Mouse (Mus musculus) heart, postnatal 0 days (tissue): Measurements from ENCODE around the gene Tent5b. TPM values are rescaled to one million over a fixed set of nuclear protein-coding genes. Genes with fewer than 3 reads are reported as not detected.

Source experiments
- ATAC-seq: fragments of 200-750 bp; cut with Nextera tagmentation; 2 replicates; pipeline ENCODE4 v1.8.0; 2017; ENCODE audit warnings: low read depth, moderate number of reproducible peaks, moderate library complexity; ENCODE audit not compliant: insufficient read depth
- DNase-seq: peaks from one replicate; pipeline ENCODE4 v3.0.0-alpha.2; 2016; ENCODE audit warnings: low spot score
- H3K27ac ChIP-seq: fragments of 300-500 bp; sonication (generic); 2 replicates; pipeline ENCODE4 v1.5.1; 2014; ENCODE audit warnings: low read depth, mild to moderate bottlenecking
- H3K27me3 ChIP-seq: fragments of 300-500 bp; sonication (generic); 2 replicates; pipeline ENCODE4 v1.6.1; 2014; ENCODE audit warnings: low read length, mixed read lengths; ENCODE audit not compliant: control insufficient read depth, insufficient read depth
- H3K36me3 ChIP-seq: fragments of 300-500 bp; sonication (generic); replicated peaks from 2 replicates; pipeline ENCODE4 v1.6.1; 2014; ENCODE audit warnings: low read length, mixed read lengths; ENCODE audit not compliant: control insufficient read depth, insufficient read depth
- H3K4me1 ChIP-seq: fragments of 300-500 bp; sonication (generic); 2 replicates; pipeline ENCODE4 v1.6.1; 2014; ENCODE audit warnings: antibody characterized with exemption; ENCODE audit not compliant: control insufficient read depth, insufficient read depth
- H3K4me2 ChIP-seq: fragments of 300-500 bp; sonication (generic); 2 replicates; pipeline ENCODE4 v1.6.1; 2014; ENCODE audit warnings: low read depth, mild to moderate bottlenecking, low read length, moderate library complexity
- H3K4me3 ChIP-seq: fragments of 300-500 bp; sonication (generic); 2 replicates; pipeline ENCODE4 v1.5.1; 2014; ENCODE audit warnings: low read depth, low read length
- H3K9ac ChIP-seq: fragments of 300-500 bp; sonication (generic); replicated peaks from 2 replicates; pipeline ENCODE4 v1.6.1; 2014; ENCODE audit warnings: low read depth, low read length, mixed read lengths
- H3K9me3 ChIP-seq: fragments of 300-500 bp; sonication (generic); replicated peaks from 2 replicates; pipeline ENCODE4 v1.6.1; 2016; ENCODE audit warnings: low read length; ENCODE audit not compliant: control insufficient read depth
- CTCF ChIP-seq: IDR thresholded peaks from 2 replicates; pipeline ENCODE4 v1.5.1; 2016; ENCODE audit warnings: antibody characterized with exemption, control low read depth, low read depth
- EP300 ChIP-seq: IDR thresholded peaks from 2 replicates; pipeline ENCODE4 v1.6.1; 2016; ENCODE audit warnings: antibody characterized with exemption, low read depth
- whole genome bisulfite sequencing: fragments of 180-500 bp; shearing (Covaris S2); extraction: QIAGEN DNeasy Blood & Tissue Kit; methylation state at CpG from one replicate; pipeline ENCODE4 v1.1.7; 2014; 5-methylcytosine and 5-hydroxymethylcytosine counted together
- polyA plus RNA-seq: library from polyadenylated mRNA; unstranded; fragments of >200 nt; fragmentation: Nextera tagmentation; extraction: Ambion mirVana; gene quantifications from 2 replicates; pipeline ENCODE4 v1.2.1, GENCODE M21; 2015
- total RNA-seq: library from RNA; depleted of rRNA; stranded (reverse); fragments of >200 nt; gene quantifications from 2 replicates; pipeline ENCODE4 v1.2.3, GENCODE M21; 2014; ENCODE audit warnings: low replicate concordance

The Tent5b gene
- total and polyA plus RNA-seq, 2 experiments from 2014 or later = 1.4 to 33.3 TPM

DNA sequence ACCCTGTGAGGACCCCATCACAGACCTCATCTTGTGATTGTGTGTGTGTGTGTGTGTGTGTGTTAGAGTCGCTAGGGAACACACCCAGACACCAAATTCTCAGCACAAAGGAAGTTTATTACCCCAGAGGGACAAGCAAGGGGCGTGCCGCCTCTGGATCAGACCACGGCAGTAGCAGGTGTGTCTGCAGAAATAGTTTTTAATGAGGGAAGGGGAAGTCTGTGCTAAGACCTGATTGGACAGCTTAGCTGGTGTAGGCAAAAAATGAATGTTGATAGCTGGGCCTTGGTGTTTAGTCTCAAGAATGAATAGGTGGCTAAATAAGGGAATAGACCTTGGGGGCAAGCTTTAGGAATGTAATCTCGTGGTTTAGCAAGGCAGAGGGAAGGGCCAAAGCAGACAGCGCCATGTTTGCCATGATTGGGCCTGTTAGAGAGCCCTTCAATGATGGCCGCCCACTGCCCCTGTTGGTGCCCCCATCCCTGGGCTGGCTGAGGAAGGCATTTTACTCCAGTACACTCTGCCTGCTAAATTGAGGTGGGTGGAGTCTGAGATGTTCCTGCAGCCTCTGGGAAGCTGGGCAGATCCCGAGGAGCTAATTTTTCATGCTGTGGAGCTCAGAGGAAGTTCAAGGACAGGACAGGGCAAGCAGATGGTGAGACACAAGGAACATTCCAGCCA lies 31.1 kb upstream of the Tent5b start:
- no peak for TF ChIP-seq EP300
- no peak for TF ChIP-seq CTCF
- WGBS = 71% methylated on average over 8 of the region's 8 CpGs

DNA sequence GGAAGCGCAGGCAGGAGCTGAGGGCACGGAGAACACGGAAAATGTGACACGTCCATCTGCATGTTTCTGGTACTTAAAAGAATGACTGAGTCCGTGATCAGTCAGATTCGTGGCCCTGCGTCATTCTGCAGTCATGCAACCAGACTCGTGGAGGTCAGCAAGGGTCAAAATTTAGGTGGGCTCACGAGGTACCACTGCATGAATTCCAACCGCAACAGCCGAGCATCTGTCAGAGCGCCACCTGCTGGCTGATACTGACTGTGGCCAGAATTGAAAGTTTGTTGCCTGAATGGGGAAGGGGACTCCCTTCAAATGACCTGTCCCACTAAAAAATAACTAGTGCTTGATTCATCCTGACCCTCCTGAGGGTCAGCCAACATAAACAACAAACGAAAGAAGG lies 30.2 kb upstream of the Tent5b start:
- no peak for TF ChIP-seq EP300
- peak; percentile 80 for TF ChIP-seq CTCF
- ATAC-seq (no peak), DNase-seq (no peak)
- 0 out of 2 replicates have a peak, but pooled peaks cover 3% of the 10 kb centered on the region for H3K27me3 ChIP-seq
- WGBS = 16% methylated on average over 13 of the region's 13 CpGs
- no peaks in the 10 kb centered on the region for H3K36me3 ChIP-seq
- H3K4me2 ChIP-seq = no peak overlapping the region
- no peaks in the 10 kb centered on the region for H3K9me3 ChIP-seq
- no peak overlapping the region for H3K27ac ChIP-seq
- H3K9ac ChIP-seq = no peak overlapping the region
- H3K4me3 ChIP-seq = no peak overlapping the region
- H3K4me1 ChIP-seq = no peaks in the 10 kb centered on the region

More for the DNA sequence above, 31.1 kb upstream of the Tent5b start:
- Histone ChIP-seq H3K4me2 (no peak overlapping the region), H3K9me3 (no peaks in the 10 kb centered on the region), H3K9ac (no peak overlapping the region), H3K36me3 (no peaks in the 10 kb centered on the region), H3K27ac (no peak overlapping the region), H3K4me1 (no peaks in the 10 kb centered on the region), H3K27me3 (0 out of 2 replicates have a peak, but pooled peaks cover 3% of the 10 kb centered on the region), H3K4me3 (no peak overlapping the region)
- no peak for DNase-seq
- no peak for ATAC-seq

DNA sequence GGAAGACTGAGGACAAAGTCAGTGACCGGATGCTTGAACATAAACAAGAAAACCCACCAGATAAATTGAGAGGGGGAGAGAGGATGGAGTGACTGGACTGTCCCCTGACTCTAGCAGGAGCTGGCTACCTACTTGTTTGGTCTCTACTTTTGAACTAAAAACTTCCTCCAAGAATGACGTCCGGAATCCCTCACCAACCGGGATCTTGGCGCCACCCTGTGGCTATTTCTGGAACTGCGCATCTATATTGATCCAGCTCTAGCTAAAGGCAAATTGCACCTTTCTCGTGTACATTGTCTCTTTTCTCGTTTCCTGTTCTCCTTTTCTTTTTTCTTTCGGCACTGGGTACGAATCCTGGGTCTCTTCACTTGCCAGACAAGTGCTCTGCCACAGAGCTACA lies 28.4 kb upstream of the Tent5b start:
- H3K9ac ChIP-seq = no peak overlapping the region
- no peaks in the 10 kb centered on the region for H3K9me3 ChIP-seq
- TF ChIP-seq CTCF = peak; percentile 93
- no peak for TF ChIP-seq EP300
- no peaks in the 10 kb centered on the region for H3K36me3 ChIP-seq
- H3K4me1 ChIP-seq = no peaks in the 10 kb centered on the region
- H3K4me3 ChIP-seq = no peak overlapping the region
- 8% methylated on average over 10 of the region's 10 CpGs for WGBS
- H3K27ac ChIP-seq = no peak overlapping the region
- peak; percentile 84 for DNase-seq
- ATAC-seq = no peak
- no peak overlapping the region for H3K4me2 ChIP-seq
- 0 out of 2 replicates have a peak, but pooled peaks cover 3% of the 10 kb centered on the region for H3K27me3 ChIP-seq

DNA sequence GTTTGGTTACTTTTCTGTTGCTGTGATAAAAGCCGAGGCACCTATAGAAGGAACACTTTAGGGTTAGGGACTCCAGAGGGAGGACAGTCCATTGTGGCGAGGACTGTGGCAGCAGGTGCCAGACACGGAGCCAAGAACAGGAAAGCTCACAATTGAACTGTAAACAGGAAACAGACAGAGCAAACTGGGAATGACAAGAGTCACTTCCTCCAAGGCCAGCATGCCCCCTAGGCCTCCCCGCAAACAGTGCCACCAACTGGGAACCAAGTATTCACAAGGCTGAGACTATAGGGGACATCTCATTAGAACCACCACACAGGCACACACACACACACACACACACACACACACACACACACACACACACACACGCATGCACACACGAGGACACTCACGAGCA lies 27.5 kb upstream of the Tent5b start:
- no peak for DNase-seq
- Histone ChIP-seq H3K9ac (no peak overlapping the region), H3K4me1 (no peaks in the 10 kb centered on the region), H3K36me3 (no peaks in the 10 kb centered on the region), H3K27ac (no peak overlapping the region), H3K4me2 (no peak overlapping the region), H3K27me3 (0 out of 2 replicates have a peak, but pooled peaks cover 3% of the 10 kb centered on the region), H3K4me3 (no peak overlapping the region), H3K9me3 (no peaks in the 10 kb centered on the region)
- 74% methylated on average over 7 of the region's 7 CpGs for WGBS
- TF ChIP-seq CTCF (no peak), EP300 (no peak)
- no peak for ATAC-seq

DNA sequence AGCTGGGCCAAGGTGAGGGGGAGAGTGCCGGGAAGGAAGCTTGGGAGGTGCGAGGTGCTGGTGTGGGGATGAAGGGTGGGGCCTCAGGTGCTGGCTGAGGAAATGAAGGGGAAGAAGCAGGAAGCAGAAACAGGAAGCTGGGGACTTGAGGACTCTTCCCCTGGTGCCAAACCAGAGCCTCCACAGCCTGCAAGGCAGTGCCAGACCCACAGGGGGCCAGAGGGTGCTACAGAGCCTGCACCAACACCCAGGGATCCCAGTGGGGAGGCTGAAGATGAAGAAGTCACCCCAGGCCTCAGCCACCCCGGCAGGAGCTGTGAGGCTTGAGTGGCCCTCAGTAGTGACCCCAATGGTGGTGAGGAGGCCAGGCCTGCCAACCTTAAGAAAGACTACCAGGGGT lies 21.9 kb upstream of the Tent5b start:
- Histone ChIP-seq H3K4me2 (no peak overlapping the region), H3K9me3 (no peaks in the 10 kb centered on the region), H3K4me1 (peaks cover 14% of the 10 kb centered on the region; the same call in 1 of the 2 replicates), H3K36me3 (no peaks in the 10 kb centered on the region), H3K27ac (no peak overlapping the region), H3K27me3 (no peaks in the 10 kb centered on the region), H3K4me3 (no peak overlapping the region), H3K9ac (no peak overlapping the region)
- ATAC-seq = no peak
- TF ChIP-seq CTCF (0 out of 2 replicates have a peak, but pooled peaks have one; percentile 3), EP300 (no peak)
- no peak for DNase-seq
- 54% methylated on average over 3 of the region's 3 CpGs for WGBS

DNA sequence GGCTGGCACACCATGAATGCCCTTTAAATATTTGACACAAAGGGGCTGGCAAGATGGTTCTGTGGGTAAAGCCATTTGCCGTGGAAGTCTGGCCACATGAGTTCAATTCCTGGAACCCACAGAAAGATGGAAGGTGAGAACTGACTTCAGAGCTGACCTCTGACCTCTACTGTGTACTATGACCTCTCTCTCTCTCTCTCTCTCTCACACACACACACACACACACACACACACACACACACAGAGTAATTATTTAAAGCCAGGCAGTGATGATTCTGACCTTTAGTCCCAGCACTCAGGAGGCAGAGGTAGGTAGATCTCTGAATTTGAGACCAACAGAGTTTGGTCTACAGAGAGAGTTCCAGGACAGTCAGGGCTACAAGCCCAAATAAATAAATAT lies 19.9 kb upstream of the Tent5b start:
- no peaks in the 10 kb centered on the region for H3K36me3 ChIP-seq
- WGBS = 86% methylated on average over 1 of the region's 1 CpGs
- H3K27me3 ChIP-seq = no peaks in the 10 kb centered on the region
- H3K4me3 ChIP-seq = no peak overlapping the region
- ATAC-seq (no peak), DNase-seq (no peak)
- no peak overlapping the region for H3K27ac ChIP-seq
- TF ChIP-seq CTCF = no peak
- TF ChIP-seq EP300 = no peak
- H3K4me1 ChIP-seq = peaks cover 21% of the 10 kb centered on the region
- no peaks in the 10 kb centered on the region for H3K9me3 ChIP-seq
- H3K4me2 ChIP-seq = no peak overlapping the region
- no peak overlapping the region for H3K9ac ChIP-seq
